Mouse (Mus musculus): ENCODE results near the gene Man2b2.

Man2b2 gene

GRCm38 (mm10) chr5:36766958-36767703, 63.3 kb downstream of the Man2b2 start:
- DNase-seq, result peak; percentile 72 to 74

DNA sequence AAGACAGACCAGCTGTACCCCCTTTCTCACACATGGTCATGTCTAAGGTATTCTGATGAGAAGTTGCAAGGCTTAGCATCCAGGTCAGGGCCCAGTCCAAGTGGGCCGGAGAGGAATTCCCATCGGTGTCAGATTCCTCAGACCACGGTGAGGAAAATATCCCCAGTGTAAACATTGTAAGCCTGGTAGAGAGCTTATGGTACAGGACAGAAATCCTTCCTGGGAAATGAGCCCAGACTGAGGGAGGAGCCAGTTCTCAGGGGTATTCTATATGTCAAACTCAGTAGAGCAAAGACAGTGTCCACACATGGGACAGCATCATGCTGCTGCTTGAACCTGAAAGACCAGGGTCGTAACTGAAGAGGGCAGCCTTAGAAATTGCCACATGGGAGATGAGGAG, 70.6 kb downstream of the Man2b2 start:
- no peak for DNase-seq

- DNase-seq, result no peak
Observed at GRCm38 (mm10) chr5:36757033-36757432, 73.4 kb downstream of the Man2b2 start.
